Mouse (Mus musculus): Measurements from ENCODE around the gene Usp25.

The Usp25 gene

DNA sequence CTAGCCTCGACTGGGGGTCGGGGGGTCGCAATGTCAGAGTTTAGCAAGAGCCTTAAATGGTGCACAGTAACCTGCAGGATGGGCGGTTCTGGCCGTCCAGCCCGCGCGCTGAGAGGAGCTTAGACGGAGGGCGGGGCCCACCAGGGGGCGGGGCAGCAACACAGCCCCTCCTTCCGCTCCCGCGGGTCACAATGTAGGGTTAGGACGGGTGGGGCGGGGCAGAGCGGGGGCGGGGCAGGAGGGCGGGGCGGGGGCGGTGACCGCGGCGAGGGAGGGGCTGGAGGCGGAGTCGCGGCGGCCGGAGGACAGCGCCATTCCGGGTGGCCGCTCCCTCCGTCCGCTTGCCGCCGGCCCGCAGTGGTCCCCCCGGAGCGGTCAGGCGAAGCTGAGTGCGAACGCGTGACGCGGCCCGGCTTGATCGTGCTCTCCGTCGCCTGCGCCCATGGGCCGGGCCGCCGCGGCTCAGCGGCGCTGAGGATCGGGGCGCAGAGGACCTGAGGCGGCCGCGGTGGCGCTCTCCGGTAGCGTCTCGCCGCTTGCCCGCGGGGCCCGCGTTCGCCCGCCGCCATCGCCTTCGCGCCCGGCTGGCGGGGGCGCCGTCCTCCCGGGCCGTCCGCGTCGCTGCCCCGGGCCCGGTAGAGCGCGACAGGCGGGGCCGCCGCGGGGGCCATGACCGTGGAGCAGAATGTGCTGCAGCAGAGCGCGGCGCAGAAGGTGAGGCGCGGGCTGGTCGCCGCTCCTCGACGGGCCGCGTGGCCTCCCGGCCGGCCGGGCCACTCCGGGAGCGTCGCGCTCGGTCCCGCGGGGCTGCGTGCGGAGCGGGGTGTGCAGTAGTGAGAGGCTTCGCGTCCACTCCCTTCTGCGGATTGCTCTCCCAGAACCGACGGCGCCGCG lies at the start of gene Usp25:
TSS of gene Usp25 (plus strand) at position 280 of the 894 bp plus-strand sequence.
- peak; percentile 57 for DNase-seq (ENCODE audit: low spot score)

DNA sequence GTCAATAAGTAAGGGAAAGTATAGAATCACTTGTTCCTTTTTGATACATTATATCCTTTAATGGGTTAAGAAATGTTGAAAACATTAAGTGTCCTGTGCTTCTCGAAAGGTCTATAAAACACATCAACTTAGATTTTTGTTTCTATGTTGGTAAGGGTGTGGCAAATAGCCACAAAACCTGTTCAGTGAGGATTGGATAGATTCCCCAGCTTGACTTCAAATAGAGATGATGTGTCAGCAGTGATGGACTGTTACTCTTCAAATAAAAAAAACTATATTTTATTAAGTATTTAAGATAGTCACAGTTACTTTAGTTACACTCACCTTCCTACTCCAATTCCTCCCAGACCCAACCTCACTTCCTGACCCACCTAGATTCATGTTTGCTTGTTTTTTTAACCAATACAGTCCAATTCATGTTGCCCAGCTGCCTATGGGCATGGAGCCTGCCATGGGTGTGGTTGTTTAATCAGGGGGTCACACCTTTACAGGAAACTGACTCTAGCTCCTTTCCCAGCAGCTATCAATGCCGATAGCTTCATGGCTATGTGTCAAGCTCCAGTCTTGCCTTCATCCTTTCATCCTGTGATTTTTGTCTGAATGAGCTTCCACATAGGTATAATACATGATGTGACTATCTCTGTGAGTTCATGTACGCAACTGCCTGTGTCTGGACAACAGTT lies 45.8 kb upstream of the Usp25 start:
- DNase-seq (ENCODE audit: low spot score) = no peak

DNA sequence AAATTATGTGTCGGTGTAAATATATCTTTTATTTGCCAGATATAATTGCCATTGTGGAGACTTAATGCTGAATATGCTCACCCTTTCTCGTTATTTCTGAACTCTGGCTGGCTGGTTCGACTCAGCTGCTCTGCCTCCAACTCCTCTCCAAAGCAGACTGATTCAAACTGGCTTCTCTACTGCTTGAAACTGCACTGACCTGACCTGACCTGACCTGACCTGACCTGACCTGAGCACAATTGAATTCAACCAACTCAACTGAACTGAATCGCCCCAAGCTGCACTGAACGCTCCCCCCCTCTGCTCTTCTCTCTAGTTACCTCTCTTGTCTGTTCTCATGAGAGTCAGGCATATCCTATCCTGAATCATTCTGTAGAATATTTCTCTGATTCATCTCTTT lies 42.3 kb upstream of the Usp25 start:
- no peak for DNase-seq (ENCODE audit: low spot score)

DNA sequence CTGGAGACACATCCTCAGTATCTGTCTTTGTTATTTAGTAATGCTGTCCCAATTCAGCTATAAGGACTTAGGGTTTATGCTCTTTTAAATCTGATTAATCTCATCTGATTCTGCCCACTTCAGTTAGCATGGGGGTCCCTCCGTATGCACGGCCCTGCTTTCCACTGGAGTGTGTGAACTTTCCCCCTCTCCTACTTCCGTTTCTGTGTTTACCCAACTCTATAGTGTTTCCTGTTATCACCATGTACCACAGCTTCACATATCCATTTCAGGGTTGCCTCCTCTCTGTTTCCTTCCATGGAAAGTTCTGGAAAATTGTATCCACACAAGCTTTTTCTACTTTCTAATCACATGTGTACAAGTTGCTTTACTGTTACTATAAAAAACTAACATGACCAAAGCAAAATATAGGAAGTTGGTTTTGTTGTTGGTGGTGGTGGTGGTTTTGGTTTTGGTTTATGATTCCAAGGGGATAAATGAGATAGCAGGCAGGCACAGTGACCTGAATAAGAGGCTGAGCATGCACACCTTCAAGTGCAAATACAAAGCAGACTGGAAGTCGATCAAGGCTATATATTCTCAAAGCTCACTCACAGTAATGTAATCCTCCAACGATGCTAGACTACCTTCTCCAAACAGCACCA lies 36.6 kb upstream of the Usp25 start:
- no peak for DNase-seq (ENCODE audit: low spot score)

DNA sequence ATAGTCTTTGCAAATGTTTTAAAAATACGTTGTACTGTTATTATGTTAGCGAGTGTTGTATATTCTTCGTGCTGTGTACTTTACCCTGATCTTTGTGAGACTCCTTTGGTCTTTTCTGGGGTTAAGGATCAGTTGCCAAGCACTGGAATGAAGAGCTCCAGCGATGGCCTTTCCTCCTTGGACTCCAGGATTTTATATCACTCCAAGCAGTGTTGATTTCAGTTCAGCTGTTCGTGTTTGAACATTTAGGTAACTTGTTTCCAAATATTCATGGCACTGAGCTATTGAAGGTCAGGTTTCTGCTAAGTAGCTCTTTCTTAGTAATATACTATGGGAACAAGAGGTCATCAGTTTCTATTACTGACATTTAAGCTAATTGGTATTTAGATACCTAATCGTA lies 29.8 kb upstream of the Usp25 start:
- no peak for DNase-seq (ENCODE audit: low spot score)

DNA sequence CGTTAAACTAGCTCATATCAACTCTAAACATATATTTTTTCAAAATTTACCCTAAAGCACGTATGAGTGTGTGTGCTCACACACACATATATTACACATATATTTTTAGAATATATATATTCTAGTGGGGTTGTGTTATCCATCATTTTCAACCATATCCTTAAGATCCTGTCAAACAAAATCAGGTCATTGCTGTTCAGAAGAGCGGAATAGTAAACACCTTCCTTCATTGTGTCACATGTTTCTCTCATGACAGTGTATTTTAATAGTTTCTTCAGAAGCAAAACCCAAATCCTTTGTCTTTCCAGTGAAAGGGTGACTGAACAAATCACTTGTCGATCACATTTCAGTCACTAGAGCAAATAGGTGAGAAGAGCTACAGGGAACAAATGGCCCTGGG lies 25.8 kb upstream of the Usp25 start:
- DNase-seq (ENCODE audit: low spot score) = no peak

DNA sequence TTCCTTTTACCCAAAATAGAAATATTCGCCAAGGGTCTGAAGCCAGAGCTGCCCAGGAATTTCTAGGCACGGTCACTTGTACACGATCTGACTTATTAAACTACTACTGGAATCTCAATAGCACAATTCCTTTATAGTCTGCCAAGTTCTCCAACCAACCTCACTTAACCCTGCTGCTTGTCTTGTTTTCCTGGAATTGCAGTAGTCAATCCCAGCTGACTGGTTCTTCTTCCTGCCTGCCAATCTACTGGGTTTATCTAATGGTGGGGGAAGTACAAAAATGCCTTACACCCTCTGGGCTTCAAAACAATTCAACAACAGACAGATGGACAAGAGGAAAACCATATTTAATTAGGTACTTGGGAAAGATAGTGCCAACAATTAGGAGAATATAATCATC lies 9.6 kb upstream of the Usp25 start:
- no peak for DNase-seq (ENCODE audit: low spot score)

DNA sequence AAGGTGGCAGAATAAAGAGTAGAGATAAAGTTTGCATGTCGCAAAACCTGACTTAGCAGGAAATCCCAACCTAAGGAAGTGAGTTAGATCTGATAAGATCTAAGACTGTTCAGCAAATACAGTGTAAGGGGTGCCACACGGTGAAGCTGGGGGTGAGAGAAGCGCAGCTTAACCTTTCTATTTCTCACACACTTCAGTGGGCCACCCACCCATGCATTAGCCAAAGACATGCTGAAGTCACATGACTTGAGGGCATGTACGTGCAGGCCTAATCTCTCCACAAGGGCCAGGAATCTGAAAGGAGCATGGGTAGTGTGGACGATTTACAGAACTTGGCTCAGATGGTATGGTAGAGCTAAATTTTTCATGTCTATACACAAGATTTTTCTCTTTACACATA lies 4.3 kb upstream of the Usp25 start:
- no peak for DNase-seq (ENCODE audit: low spot score)

DNA sequence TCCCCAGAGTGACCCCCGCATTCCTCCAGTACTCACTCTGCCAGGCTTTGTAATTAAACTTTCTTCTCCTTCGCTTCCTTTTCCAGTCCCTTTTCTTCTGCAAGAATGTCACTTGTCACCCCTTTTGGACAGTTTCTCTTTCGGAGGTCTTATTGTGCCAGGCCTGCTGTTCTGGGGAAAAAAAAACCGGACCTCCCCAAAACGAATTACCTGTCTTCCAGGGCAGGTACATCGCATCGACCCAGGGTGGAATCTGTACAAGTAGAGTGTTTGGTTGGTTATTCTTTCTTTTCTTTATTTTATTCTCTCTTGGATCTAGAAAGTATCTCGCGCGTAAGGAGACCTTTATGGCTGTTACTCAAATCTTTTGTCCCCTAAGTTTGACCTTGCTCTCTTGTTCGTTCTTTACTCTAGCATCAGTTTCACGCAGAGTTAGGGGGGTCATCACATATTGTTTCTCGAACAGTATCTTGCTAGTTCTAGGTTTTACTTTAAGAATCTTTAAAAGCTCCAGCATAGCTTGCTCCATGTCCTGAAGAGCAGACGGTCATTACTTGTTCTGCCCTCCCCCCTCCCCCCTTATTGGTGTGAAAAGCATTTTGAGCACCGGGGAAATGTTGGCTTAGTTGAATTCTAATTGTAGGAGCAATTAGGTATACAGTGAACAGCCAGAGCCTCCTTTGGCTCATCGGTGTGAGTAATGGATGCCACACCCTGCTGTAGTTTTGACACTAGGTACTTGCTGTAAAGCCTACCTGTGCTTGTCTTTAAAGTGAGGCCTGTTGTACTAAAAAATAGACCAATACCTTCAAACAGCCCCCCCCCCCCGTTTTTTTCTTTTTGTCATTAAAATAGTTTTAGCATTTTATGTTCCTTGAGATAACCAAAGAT lies 1.1 kb downstream of the Usp25 start:
- no peak for DNase-seq (ENCODE audit: low spot score)

DNA sequence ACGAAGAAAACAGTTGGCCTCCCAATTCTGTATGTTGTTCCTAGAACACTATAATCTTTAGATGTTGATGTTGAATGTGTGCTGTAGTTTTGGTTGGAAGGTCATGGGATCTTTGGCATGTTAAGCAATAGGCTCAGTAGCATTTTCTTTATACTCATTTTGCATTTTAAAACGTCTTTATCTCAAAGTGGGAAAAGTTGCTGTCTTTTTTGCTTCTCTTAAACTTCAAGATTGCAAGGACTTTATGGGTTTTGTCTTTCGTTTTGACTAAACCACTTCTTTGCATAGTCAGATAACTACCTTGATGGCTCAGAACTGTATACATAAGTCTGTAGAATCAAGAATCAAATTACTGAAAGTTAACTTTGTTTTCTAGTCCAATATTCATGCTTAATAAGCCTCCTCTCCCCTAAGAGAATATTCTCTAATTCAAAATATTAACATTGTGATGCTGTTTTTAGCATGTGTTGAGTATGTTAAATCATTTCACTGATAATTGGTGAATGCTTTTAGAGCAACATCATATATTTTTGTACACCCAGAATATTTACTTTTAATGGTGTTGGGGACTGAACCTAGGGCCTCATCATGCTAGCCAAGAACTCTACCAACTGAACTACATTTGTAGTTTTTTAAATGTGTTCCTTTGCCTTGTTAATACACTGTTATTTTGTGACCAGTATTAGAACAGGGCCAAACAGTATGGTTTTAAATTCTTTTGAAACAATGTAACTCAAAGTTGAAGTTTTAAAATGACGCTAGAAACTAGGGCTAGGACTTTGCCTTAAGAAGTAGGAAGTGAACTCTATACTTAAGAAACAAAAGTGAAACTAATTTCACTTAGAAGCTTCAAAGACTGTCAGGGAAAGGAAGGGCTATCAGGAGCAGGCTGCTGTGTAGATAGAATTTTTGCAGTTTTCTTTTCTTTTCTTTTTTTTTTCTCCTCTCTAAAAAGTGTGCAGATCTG lies 2.2 kb downstream of the Usp25 start:
- no peak for DNase-seq (ENCODE audit: low spot score)

DNA sequence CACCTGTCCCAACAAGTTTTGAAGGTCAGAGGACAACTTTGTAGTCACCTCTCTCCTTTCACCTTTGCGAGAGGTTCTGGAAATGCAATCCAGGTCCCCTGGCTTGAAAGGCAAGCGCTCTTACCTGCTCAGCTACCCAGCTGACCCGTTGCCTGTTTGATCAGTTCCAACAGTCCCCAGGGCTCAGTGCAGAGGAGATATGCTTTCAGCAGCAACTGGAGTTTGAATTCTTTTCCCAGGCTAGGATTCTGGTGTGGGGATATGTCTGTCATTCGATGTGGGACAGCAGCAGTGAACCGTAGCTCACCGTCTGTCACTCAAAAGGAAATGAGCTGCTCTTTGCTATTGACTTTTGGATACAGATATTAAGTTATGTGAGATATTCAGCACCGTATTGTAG lies 4.4 kb downstream of the Usp25 start:
- DNase-seq (ENCODE audit: low spot score) = no peak

DNA sequence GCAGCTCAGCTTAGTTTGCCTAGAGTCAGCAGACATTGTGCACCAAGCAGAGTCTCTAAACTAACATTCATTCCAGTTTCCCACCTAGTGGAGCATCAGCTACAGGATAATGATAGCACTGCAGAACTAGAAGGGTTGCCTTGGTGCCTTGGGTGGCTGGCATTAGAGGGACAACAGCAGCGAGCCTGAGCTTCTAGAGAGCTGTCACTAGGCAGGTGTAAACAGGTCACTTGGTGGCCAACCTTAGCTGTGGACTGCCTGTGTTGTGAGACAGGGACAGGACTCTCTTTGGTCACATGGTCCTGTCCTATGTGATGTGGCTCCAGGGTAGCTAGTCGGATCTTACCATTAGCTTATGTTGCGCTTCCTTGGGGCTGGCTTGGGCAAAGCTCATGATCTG lies 6.7 kb downstream of the Usp25 start:
- no peak for DNase-seq (ENCODE audit: low spot score)

DNA sequence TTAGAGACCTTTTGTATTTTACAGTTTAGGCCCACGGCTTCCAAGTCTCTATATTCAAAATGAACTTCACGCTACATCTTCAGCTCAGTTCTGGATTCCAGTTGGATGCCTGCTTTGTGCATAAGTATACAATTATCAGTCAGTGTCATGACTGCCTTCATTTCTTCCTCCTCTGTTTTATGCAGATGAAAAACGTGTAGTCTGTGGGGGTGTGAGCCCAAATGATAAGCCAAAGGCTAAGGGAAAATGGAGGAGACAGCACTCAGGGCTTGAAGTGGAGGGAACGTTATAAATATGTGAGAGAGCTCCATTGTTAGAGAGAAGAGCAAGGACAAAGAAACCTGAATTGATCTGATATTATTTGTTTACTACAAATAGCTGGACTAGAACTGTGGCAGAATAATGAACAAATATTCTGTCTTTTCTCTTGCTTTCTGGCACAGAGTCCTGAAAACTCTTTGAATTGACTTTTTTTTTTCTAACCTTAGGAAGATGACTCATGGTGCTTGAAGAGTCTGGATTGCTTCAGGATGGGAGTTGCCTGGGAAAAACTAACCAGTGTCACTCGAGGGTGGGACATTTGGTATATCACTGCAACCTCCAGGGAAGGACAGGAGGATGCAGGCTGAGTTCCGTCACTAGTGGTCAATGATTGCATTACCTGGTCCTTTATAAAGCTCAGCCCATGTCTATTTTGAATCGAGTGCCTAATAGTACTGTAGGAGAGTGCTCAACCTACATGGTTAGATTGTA lies 10.3 kb downstream of the Usp25 start:
- DNase-seq (ENCODE audit: low spot score) = no peak

DNA sequence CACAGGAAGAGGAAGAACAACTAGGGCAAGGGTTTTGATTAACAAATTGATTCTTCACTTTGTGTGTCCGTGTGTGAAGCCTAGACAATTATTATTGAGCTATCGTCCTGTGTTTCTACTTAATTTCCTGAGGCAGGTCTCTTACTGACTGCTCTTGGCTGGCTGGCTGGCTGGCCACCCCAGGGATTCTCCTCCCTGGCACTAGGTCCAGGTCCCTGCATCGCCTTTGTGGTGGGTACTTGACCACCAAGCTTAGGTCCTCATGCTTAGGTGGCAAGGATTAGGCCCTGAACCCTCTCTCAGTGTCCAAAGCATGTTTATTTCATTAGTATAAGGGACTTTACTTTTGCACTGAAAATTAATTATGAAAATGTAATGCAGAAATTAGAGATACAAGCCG lies 12.6 kb downstream of the Usp25 start:
- no peak for DNase-seq (ENCODE audit: low spot score)

DNA sequence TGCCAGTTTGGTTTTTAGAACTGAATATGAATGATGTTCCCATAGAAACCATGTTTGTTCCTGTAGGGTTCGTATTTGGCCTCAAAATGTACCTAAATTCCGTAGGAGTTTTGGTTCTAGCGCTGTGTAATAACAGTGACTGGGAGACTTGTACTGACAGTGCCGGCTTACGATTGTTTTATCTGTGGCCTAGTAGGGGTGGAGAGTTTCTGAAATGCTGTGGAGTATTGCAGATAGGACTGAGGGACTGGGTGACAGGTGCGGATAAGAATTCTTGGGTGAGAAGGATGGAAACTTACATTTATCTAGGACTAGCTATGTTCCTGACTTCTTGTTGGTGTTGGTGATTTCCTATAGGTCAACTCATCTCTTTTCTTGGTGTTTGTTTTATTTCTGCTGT lies 13.4 kb downstream of the Usp25 start:
- no peak for DNase-seq (ENCODE audit: low spot score)

DNA sequence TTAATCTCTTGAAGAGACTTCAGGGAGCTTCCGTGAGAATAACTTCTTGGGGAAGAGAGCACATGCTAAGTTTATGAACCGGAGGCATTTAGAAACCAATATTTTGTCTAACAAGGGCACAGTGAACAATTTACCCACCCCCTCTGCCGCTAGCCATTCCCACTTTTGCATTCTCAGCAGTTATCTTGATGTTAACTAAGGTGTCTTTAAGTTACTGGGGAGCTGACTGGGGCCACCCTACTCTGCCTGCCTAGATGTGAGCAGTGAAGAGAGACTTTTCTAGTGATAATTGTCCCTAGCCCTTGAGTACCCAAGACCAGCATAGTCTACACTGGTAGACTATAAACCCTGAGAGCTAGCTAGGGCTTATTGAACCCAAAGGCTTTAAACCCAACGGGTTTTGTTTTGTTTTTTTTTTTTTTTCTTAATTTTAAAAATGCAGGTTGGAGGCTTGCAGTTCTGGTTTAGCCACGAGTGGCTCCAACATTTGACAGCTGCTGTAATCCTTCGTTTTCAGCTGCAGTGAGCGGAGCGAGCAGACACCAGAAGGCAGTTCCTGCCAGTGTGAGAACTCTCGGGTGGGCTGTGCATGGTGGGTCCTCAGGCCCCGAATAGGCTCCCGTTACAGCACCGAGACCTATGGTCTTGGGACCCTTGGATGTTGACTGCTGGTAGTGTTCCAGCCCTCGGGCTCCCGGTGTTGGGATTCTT lies 14.6 kb downstream of the Usp25 start:
- no peak for DNase-seq (ENCODE audit: low spot score)

DNA sequence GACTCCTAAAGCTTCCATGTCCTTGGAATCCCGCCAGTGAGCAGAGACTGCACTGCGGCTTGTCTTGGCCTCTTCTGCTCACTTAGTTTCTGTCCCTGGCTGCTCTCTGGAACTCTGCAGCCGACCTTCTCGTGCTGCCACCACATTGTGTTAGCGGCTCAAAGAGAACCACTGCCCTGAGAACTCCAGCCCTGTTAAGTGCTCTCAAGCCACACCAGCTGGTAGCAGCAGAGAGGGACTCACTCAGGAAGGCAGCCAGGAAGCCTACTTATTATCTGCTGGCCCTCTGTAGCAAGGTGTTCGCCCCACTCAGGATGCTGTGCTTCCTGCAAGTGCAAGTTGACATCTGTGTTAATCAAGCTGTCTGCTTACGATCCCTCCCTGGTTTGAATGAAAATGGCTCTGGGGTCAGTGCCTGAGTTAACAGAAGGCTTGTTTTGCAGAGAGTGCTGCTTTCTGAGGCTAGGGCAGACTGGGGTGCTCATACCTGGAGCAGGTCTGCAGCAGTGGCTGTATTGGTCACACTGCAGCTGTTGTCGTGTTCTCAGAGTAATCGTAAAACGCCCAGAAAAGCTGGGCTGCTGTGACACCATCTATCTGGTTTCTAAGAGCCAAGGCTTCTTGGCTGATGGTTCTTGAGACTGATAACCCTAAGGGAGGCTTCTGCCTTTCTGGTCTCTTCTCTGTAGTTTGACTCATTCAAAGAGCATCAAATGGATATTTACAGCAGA lies 15.3 kb downstream of the Usp25 start:
- DNase-seq (ENCODE audit: low spot score) = no peak

DNA sequence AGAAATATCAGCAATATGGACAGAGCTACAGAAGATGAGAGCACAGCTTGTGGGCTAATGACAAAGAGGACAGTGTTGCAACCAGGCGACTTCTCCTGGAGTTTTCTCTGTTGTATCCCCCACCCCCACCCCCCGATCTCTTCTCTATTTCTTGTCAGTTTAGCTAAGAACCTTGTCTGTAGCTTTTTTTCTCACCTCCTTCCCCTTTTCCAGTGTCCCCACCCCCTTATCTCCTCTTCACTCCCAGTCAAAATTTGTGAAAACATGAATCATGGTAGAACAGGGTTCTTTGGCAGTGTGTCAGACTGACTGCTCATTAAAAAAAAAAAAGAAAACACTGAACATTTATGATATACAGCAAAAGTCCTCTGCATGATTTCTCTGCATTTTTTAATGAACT lies 16.9 kb downstream of the Usp25 start:
- no peak for DNase-seq (ENCODE audit: low spot score)

DNA sequence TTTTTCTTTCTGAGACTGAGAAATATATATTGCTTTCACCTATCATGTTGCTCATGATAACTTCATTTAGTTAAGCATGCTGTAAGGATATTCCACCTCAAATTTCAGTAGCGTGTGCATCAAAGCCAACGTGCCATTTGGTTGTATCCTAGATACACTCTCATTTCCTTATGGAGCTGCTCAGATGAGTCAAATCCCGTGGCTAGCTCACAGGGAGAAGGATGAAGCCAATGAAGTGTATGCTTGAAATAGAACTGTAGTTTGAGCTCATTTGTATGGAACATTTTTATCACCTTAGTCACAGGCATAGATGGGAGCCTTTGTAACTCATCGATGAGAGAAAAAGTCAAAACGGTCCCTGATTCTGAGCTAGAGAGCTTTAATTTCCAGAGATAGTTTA lies 20.8 kb downstream of the Usp25 start:
- DNase-seq (ENCODE audit: low spot score) = no peak
